Mouse (Mus musculus): ENCODE results near the gene Trnau1ap.
"Not testable (repeated sequence)": the region's sequence is repeated elsewhere in the genome, so short reads cannot be mapped to it uniquely, and the experiment has no call there.

The Trnau1ap gene

GRCm38 (mm10) chr4:132344403-132345134 lies 15.2 kb upstream of the Trnau1ap start:
- no peak for DNase-seq (ENCODE audit: extremely low read depth, low read depth, low spot score)

- no peak for DNase-seq (ENCODE audit: extremely low read depth, low read depth, low spot score)
Measured at GRCm38 (mm10) chr4:132341451-132341850, 12.1 kb upstream of the Trnau1ap start.

- DNase-seq (ENCODE audit: extremely low read depth, low read depth, low spot score), result no peak
Measured at GRCm38 (mm10) chr4:132338943-132339342, 9.6 kb upstream of the Trnau1ap start.

- no peak for DNase-seq (ENCODE audit: extremely low read depth, low read depth, low spot score)
Measured at GRCm38 (mm10) chr4:132332880-132333279, 3.5 kb upstream of the Trnau1ap start.

GRCm38 (mm10) chr4:132331960-132332359 lies 2.6 kb upstream of the Trnau1ap start:
- no peak for DNase-seq (ENCODE audit: extremely low read depth, low read depth, low spot score)

GRCm38 (mm10) chr4:132329835-132330354 lies 557 bp upstream of the Trnau1ap start:
- DNase-seq (ENCODE audit: extremely low read depth, low read depth, low spot score), result peak; percentile 36

- no peak for DNase-seq (ENCODE audit: extremely low read depth, low read depth, low spot score)
Measured at GRCm38 (mm10) chr4:132328391-132328982, 851 bp downstream of the Trnau1ap start.

GRCm38 (mm10) chr4:132326481-132326880 lies 2.9 kb downstream of the Trnau1ap start:
- DNase-seq (ENCODE audit: extremely low read depth, low read depth, low spot score), result no peak

- no peak for DNase-seq (ENCODE audit: extremely low read depth, low read depth, low spot score)
Measured at GRCm38 (mm10) chr4:132315711-132316110, 13.6 kb downstream of the Trnau1ap start.

GRCm38 (mm10) chr4:132312627-132313026 lies 16.7 kb downstream of the Trnau1ap start:
- no peak for DNase-seq (ENCODE audit: extremely low read depth, low read depth, low spot score)

GRCm38 (mm10) chr4:132311801-132312200 lies 17.5 kb downstream of the Trnau1ap start:
- no peak for DNase-seq (ENCODE audit: extremely low read depth, low read depth, low spot score)

GRCm38 (mm10) chr4:132311209-132311608 lies 18.1 kb downstream of the Trnau1ap start:
- no peak for DNase-seq (ENCODE audit: extremely low read depth, low read depth, low spot score)

GRCm38 (mm10) chr4:132309849-132310472 lies 19.4 kb downstream of the Trnau1ap start:
- DNase-seq (ENCODE audit: extremely low read depth, low read depth, low spot score), result peak; percentile 33

GRCm38 (mm10) chr4:132309140-132309848 lies 20.0 kb downstream of the Trnau1ap start:
- no peak for DNase-seq (ENCODE audit: extremely low read depth, low read depth, low spot score)

- DNase-seq (ENCODE audit: extremely low read depth, low read depth, low spot score), result peak; percentile 40
Measured at GRCm38 (mm10) chr4:132308437-132309139, 20.8 kb downstream of the Trnau1ap start.

- DNase-seq (ENCODE audit: extremely low read depth, low read depth, low spot score), result no peak
Measured at GRCm38 (mm10) chr4:132306004-132306403, 23.3 kb downstream of the Trnau1ap start.

GRCm38 (mm10) chr4:132305276-132305675 lies 24.1 kb downstream of the Trnau1ap start:
- DNase-seq (ENCODE audit: extremely low read depth, low read depth, low spot score), result no peak

- not testable (repeated sequence) for DNase-seq (ENCODE audit: extremely low read depth, low read depth, low spot score)
Measured at GRCm38 (mm10) chr4:132303484-132303883, 25.9 kb downstream of the Trnau1ap start.

GRCm38 (mm10) chr4:132302939-132303479 lies 26.3 kb downstream of the Trnau1ap start, which contains the start of gene Rab42:
TSS of gene Rab42 (minus strand) at chr4:132303385.
- no peak for DNase-seq (ENCODE audit: extremely low read depth, low read depth, low spot score)
